Mouse (Mus musculus): ENCODE results near the gene Shank2.

Gene Shank2

GRCm38 (mm10) chr7:144106352-144107011, 104.8 kb downstream of the Shank2 start:
- DNase-seq (ENCODE audit: low read depth, low spot score), result no peak

GRCm38 (mm10) chr7:144108141-144108540, 106.4 kb downstream of the Shank2 start:
- no peak for DNase-seq (ENCODE audit: low read depth, low spot score)

GRCm38 (mm10) chr7:144111026-144111604, 109.4 kb downstream of the Shank2 start:
- DNase-seq (ENCODE audit: low read depth, low spot score), result no peak

GRCm38 (mm10) chr7:144111981-144112380, 110.3 kb downstream of the Shank2 start:
- DNase-seq (ENCODE audit: low read depth, low spot score), result no peak

GRCm38 (mm10) chr7:144114230-144114629, 112.5 kb downstream of the Shank2 start:
- no peak for DNase-seq (ENCODE audit: low read depth, low spot score)

- no peak for DNase-seq (ENCODE audit: low read depth, low spot score)
Measured at GRCm38 (mm10) chr7:144119562-144119961, 117.8 kb downstream of the Shank2 start.

- no peak for DNase-seq (ENCODE audit: low read depth, low spot score)
Measured at GRCm38 (mm10) chr7:144132699-144133387, 131.1 kb downstream of the Shank2 start.

- no peak for DNase-seq (ENCODE audit: low read depth, low spot score)
Measured at GRCm38 (mm10) chr7:144133388-144133998, 131.8 kb downstream of the Shank2 start.

- DNase-seq (ENCODE audit: low read depth, low spot score), result no peak
Measured at GRCm38 (mm10) chr7:144134699-144135098, 133.0 kb downstream of the Shank2 start.

- no peak for DNase-seq (ENCODE audit: low read depth, low spot score)
Measured at GRCm38 (mm10) chr7:144137827-144138226, 136.1 kb downstream of the Shank2 start.

GRCm38 (mm10) chr7:144138476-144138875, 136.7 kb downstream of the Shank2 start:
- DNase-seq (ENCODE audit: low read depth, low spot score), result no peak

- no peak for DNase-seq (ENCODE audit: low read depth, low spot score)
Measured at GRCm38 (mm10) chr7:144139691-144140090, 138.0 kb downstream of the Shank2 start.

- no peak for DNase-seq (ENCODE audit: low read depth, low spot score)
Measured at GRCm38 (mm10) chr7:144140470-144140869, 138.7 kb downstream of the Shank2 start.

GRCm38 (mm10) chr7:144142036-144142435, 140.3 kb downstream of the Shank2 start:
- no peak for DNase-seq (ENCODE audit: low read depth, low spot score)

GRCm38 (mm10) chr7:144143941-144144340, 142.2 kb downstream of the Shank2 start:
- DNase-seq (ENCODE audit: low read depth, low spot score), result no peak

GRCm38 (mm10) chr7:144148111-144148510, 146.4 kb downstream of the Shank2 start:
- no peak for DNase-seq (ENCODE audit: low read depth, low spot score)

- DNase-seq (ENCODE audit: low read depth, low spot score), result no peak
Measured at GRCm38 (mm10) chr7:144153124-144153523, 151.4 kb downstream of the Shank2 start.

- no peak for DNase-seq (ENCODE audit: low read depth, low spot score)
Measured at GRCm38 (mm10) chr7:144153682-144154081, 152.0 kb downstream of the Shank2 start.

GRCm38 (mm10) chr7:144157936-144158335, 156.2 kb downstream of the Shank2 start:
- DNase-seq (ENCODE audit: low read depth, low spot score), result no peak

- DNase-seq (ENCODE audit: low read depth, low spot score), result no peak
Measured at GRCm38 (mm10) chr7:144159556-144159955, 157.8 kb downstream of the Shank2 start.

GRCm38 (mm10) chr7:144160066-144160465, 158.3 kb downstream of the Shank2 start:
- no peak for DNase-seq (ENCODE audit: low read depth, low spot score)

- DNase-seq (ENCODE audit: low read depth, low spot score), result no peak
Measured at GRCm38 (mm10) chr7:144160646-144161249, 159.0 kb downstream of the Shank2 start.
